Mouse (Mus musculus) cortical plate, adult 2 months (tissue): Measurements from ENCODE around the gene Dlg5.

Experiments
- CTCF ChIP-seq: fragments of 200-500 bp; IDR thresholded peaks from 2 replicates; pipeline ENCODE4 v1.5.1; 2011; ENCODE audit warnings: mild to moderate bottlenecking, control low read depth, low read length; ENCODE audit not compliant: insufficient read depth; ENCODE audit errors: extremely low read depth
- POLR2A ChIP-seq: fragments of 200-500 bp; IDR thresholded peaks from 2 replicates; pipeline ENCODE4 v1.6.1; 2011; ENCODE audit warnings: mild to moderate bottlenecking, low read length, control low read depth; ENCODE audit not compliant: insufficient read depth; ENCODE audit errors: extremely low read depth

- TF ChIP-seq CTCF (no peak), POLR2A (no peak)
Observed at GRCm38 (mm10) chr14:24106734-24107133, 139.0 kb downstream of the Dlg5 start.
